Mouse (Mus musculus) fat pad, adult 2 months (tissue): ENCODE data around the gene Rin1.
"Not testable (repeated sequence)": the region's sequence is repeated elsewhere in the genome, so short reads cannot be mapped to it uniquely, and the experiment has no call there.

Experiments used
- DNase-seq: peaks from one replicate; pipeline ENCODE4 v3.0.0-alpha.2; 2011; ENCODE audit warnings: low read depth, low spot score; ENCODE audit errors: extremely low read depth

The Rin1 gene

GRCm38 (mm10) chr19:5067040-5067799 is 16.9 kb downstream of the Rin1 start:
- no peak for DNase-seq

GRCm38 (mm10) chr19:5067867-5068569 is 17.7 kb downstream of the Rin1 start, which contains the start of gene Cd248:
Gene Cd248, plus strand, starts transcription at chr19:5068078.
- no peak for DNase-seq

GRCm38 (mm10) chr19:5068570-5069234 is 18.4 kb downstream of the Rin1 start:
- DNase-seq, result no peak

- DNase-seq, result no peak
Observed at GRCm38 (mm10) chr19:5069486-5069885, 19.2 kb downstream of the Rin1 start.

GRCm38 (mm10) chr19:5069978-5070377 is 19.7 kb downstream of the Rin1 start:
- DNase-seq, result no peak

GRCm38 (mm10) chr19:5071077-5071476 is 20.8 kb downstream of the Rin1 start:
- no peak for DNase-seq

- no peak for DNase-seq
Observed at GRCm38 (mm10) chr19:5071545-5072369, 21.5 kb downstream of the Rin1 start.

GRCm38 (mm10) chr19:5072389-5073019 is 22.2 kb downstream of the Rin1 start:
- DNase-seq, result peak; percentile 43

- no peak for DNase-seq
Observed at GRCm38 (mm10) chr19:5073028-5073427, 22.7 kb downstream of the Rin1 start.

GRCm38 (mm10) chr19:5073518-5073917 is 23.2 kb downstream of the Rin1 start:
- no peak for DNase-seq

GRCm38 (mm10) chr19:5079279-5079678 is 29.0 kb downstream of the Rin1 start:
- no peak for DNase-seq

GRCm38 (mm10) chr19:5082005-5082404 is 31.7 kb downstream of the Rin1 start:
- DNase-seq, result no peak

GRCm38 (mm10) chr19:5082596-5082995 is 32.3 kb downstream of the Rin1 start:
- no peak for DNase-seq

- DNase-seq, result no peak
Observed at GRCm38 (mm10) chr19:5083961-5084833, 33.9 kb downstream of the Rin1 start.

GRCm38 (mm10) chr19:5084834-5085144 is 34.5 kb downstream of the Rin1 start:
- DNase-seq, result no peak

GRCm38 (mm10) chr19:5085145-5085863 is 35.0 kb downstream of the Rin1 start, which contains the start of gene Tmem151a:
Gene Tmem151a, minus strand, starts transcription at chr19:5085531.
- no peak for DNase-seq

GRCm38 (mm10) chr19:5086533-5086932 is 36.3 kb downstream of the Rin1 start:
- DNase-seq, result not testable (repeated sequence)

- DNase-seq, result peak; percentile 99
Observed at GRCm38 (mm10) chr19:5087884-5088728, 37.8 kb downstream of the Rin1 start, which contains the start of gene Yif1a. Gene Yif1a, plus strand, starts transcription at chr19:5088538.
